Mouse (Mus musculus): ENCODE results near the gene Plet1.

DNA sequence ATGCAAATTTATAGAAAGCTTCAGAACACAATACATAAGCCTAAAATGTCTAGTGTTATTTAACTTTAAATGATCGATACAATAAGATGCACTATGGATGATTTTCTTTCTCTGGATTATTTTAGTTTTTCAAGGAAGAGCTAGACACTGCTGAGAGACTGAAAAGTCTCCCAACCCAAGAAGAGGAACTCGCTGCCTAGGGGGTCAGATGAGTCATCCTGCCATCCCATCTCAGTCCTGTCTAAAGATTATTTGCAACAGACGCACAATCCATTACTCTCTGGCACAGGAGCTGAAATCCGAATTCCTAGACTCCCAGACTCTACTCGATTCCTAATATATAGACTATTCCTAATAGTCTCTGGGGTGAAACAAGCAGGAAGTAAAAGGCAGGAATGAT, 57.9 kb downstream of the Plet1 start:
- TF ChIP-seq POLR2A (IDR thresholded peaks at IDR 0.05; ENCODE audit: low read depth, low read length) (no peak), CTCF (IDR thresholded peaks at IDR 0.05; ENCODE audit: extremely low read depth, insufficient read length, insufficient replicate concordance, low read depth, low read length) (no peak)

Measured in small intestine, adult 2 months (tissue).